Mouse (Mus musculus) megakaryocyte, embryonic 14.5 days (primary cell): Measurements from ENCODE around the gene Ccr6.

Experiments
- FLI1 ChIP-seq: IDR thresholded peaks from 2 replicates; pipeline ENCODE4 v1.6.1; 2012; ENCODE audit warnings: low read length, inconsistent platforms, mixed read lengths
- GATA1 ChIP-seq: IDR thresholded peaks from 3 replicates; pipeline ENCODE4 v1.6.1; 2012; ENCODE audit warnings: mixed read lengths, low read length, inconsistent platforms, borderline replicate concordance

DNA sequence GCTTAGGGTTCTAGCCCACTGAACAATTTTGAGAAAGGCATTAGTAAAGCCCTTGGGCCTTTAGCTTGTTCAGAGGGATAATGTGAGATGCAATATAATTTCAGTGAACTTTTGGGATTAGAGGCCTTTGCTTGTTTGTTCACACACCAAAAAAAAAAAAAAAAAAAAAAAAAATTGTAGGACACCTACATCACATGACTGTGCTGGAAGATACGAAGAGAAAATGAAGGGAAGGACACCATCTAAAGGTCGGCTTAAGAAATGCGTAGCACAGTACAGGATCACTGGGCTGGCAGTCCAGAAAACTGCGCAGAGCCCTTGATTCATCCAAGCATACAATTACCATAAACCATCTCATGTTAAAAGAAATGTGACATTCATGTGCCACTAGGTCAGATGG, 65.7 kb downstream of the Ccr6 start:
- TF ChIP-seq GATA1 (no peak), FLI1 (no peak)
